Mouse (Mus musculus) heart, embryonic 16.5 days (tissue): ENCODE results near the gene Paip2b. TPM values are rescaled to one million over a fixed set of nuclear protein-coding genes. Genes with fewer than 3 reads are reported as not detected.

Experiments used
- ATAC-seq: fragments of 200-750 bp; cut with Nextera tagmentation; replicated peaks from 2 replicates; pipeline ENCODE4 v1.8.0; 2017; ENCODE audit warnings: moderate number of reproducible peaks; ENCODE audit not compliant: insufficient read depth, low FRiP score; ENCODE audit errors: extremely low read depth
- H3K27ac ChIP-seq: fragments of 300-500 bp; sonication (generic); 2 replicates; pipeline ENCODE4 v1.5.1; 2014; ENCODE audit warnings: mild to moderate bottlenecking, low read length, control low read depth, moderate library complexity
- H3K27me3 ChIP-seq: fragments of 300-500 bp; sonication (generic); 2 replicates; pipeline ENCODE4 v1.6.1; 2014; ENCODE audit warnings: low read length, mixed read lengths; ENCODE audit not compliant: control insufficient read depth, insufficient read depth
- H3K36me3 ChIP-seq: fragments of 300-500 bp; sonication (generic); 2 replicates; pipeline ENCODE4 v1.6.1; 2014; ENCODE audit not compliant: control insufficient read depth, insufficient read depth
- H3K4me1 ChIP-seq: fragments of 300-500 bp; sonication (generic); 2 replicates; pipeline ENCODE4 v1.6.1; 2014; ENCODE audit warnings: low read length, mixed read lengths; ENCODE audit not compliant: control insufficient read depth, insufficient read depth
- H3K4me2 ChIP-seq: fragments of 300-500 bp; sonication (generic); 2 replicates; pipeline ENCODE4 v1.6.1; 2014; ENCODE audit warnings: low read depth, mild to moderate bottlenecking, control low read depth, low read length
- H3K4me3 ChIP-seq: fragments of 300-500 bp; sonication (generic); 2 replicates; pipeline ENCODE4 v1.5.1; 2014; ENCODE audit warnings: mild to moderate bottlenecking, control low read depth, low read length
- H3K9ac ChIP-seq: fragments of 300-500 bp; sonication (generic); 2 replicates; pipeline ENCODE4 v1.6.1; 2014; ENCODE audit warnings: low read length, control low read depth
- H3K9me3 ChIP-seq: fragments of 300-500 bp; sonication (generic); replicated peaks from 2 replicates; pipeline ENCODE4 v1.6.1; 2016; ENCODE audit warnings: low read length; ENCODE audit not compliant: control insufficient read depth
- WGBS: fragments of 180-500 bp; shearing (Covaris S2); extraction: QIAGEN DNeasy Blood & Tissue Kit; methylation state at CpG from one replicate; pipeline ENCODE4 v1.1.7; 2014; 5-methylcytosine and 5-hydroxymethylcytosine counted together
- polyA plus RNA-seq: library from polyadenylated mRNA; unstranded; fragments of >200 nt; fragmentation: Nextera tagmentation; extraction: Ambion mirVana; gene quantifications from 2 replicates; pipeline ENCODE4 v1.2.1, GENCODE M21; 2015

The Paip2b gene
- polyA plus RNA-seq, 1 experiment from 2014 or later: 12.3 TPM

DNA sequence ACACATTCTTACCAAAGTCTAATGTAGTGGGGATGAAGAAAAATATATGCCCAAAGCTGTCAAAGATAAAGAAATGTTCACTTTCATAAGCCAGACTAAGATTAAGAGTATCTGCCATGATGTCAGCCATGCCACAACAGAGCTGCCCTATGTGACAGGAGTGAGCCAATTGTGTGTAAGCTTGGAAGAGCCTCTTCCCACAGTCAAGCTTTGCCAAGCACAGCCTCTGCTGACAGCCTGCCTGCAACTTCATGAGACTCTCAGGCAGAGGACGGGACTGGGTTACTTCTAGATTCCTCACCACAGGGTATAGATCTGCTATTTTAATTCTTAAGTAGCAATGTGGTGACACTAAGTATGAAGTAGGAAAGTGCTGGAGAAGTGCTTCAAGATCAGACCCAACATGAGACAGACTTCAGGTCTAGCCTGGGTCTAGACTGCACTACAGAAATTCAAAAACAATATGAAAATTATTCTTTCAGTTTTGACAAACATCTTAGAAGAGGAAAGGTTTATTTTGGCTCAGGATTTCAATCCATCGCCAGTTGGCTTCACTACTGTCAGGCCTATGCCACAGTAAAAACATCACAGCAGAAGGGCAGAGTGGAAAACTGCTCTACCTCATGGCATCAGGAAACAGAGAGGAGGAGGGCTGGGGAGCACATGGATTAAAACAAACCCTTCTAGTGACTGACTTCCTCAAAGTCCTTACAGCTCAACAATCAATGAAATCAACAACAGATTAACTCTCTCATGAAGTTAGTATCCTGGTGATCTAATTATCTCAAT, 10.6 kb downstream of the Paip2b start:
- H3K27ac ChIP-seq: no peak overlapping the region
- no peak overlapping the region for H3K4me2 ChIP-seq
- H3K4me1 ChIP-seq: 0 out of 2 replicates have a peak, but pooled peaks cover 3% of the 10 kb centered on the region
- ATAC-seq: no peak
- H3K27me3 ChIP-seq: no peaks in the 10 kb centered on the region
- H3K9ac ChIP-seq: no peak overlapping the region
- no peak overlapping the region for H3K4me3 ChIP-seq
- H3K9me3 ChIP-seq: peaks cover 2% of the 10 kb centered on the region
- WGBS: 64% methylated on average over 2 of the region's 2 CpGs
- peaks cover 3% of the 10 kb centered on the region; the same call in 1 of the 2 replicates for H3K36me3 ChIP-seq

DNA sequence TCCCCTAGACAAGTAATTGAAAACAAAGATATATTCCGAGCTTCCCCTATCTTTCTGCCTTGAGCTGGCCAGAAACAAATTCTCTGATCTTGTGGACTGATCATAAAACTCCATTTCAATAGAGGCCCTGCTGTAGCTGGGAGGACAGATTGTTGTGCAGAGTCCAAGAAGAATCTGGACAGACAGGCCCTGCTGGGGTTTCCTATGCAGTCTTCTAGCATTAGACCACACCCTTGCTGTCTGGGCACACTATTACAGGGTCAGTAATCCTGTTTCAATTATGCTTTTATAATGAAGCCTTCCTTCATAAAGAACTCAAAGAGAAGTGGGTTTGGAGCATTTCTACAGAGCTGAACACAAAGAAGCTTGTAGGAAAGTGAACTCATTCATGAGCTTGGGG, 12.5 kb downstream of the Paip2b start:
- WGBS: 73% methylated on average over 1 of the region's 1 CpGs
- peaks cover 2% of the 10 kb centered on the region for H3K9me3 ChIP-seq
- no peak for ATAC-seq
- H3K4me3 ChIP-seq: no peak overlapping the region
- H3K4me1 ChIP-seq: 0 out of 2 replicates have a peak, but pooled peaks cover 3% of the 10 kb centered on the region
- H3K27me3 ChIP-seq: no peaks in the 10 kb centered on the region
- H3K36me3 ChIP-seq: peaks cover 8% of the 10 kb centered on the region
- H3K4me2 ChIP-seq: no peak overlapping the region
- no peak overlapping the region for H3K9ac ChIP-seq
- H3K27ac ChIP-seq: no peak overlapping the region

DNA sequence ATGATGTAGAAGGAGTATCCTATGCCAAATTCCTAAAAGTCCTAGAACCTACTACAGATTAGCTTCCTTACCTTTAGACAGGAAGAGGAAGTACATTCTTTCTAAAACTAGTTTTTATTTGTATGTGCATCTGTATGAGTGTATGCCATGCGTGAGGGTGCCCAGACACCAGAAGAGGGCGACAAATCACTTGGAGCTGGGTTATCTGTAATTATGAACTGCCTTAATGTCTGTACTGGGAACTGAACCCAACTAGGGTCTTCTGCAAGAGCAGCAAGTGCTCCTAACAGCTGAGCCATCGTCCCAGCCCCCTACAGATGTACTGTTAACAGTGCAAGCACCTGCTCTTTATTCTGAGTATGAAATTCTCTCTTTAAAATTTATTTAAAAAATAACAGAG, 15.7 kb downstream of the Paip2b start:
- no peak overlapping the region for H3K27ac ChIP-seq
- 89% methylated on average over 3 of the region's 3 CpGs for WGBS
- no peaks in the 10 kb centered on the region for H3K4me1 ChIP-seq
- H3K36me3 ChIP-seq: peaks cover 22% of the 10 kb centered on the region
- H3K9ac ChIP-seq: no peak overlapping the region
- no peaks in the 10 kb centered on the region for H3K27me3 ChIP-seq
- ATAC-seq: no peak
- peaks cover 2% of the 10 kb centered on the region for H3K9me3 ChIP-seq
- H3K4me3 ChIP-seq: no peak overlapping the region
- no peak overlapping the region for H3K4me2 ChIP-seq

DNA sequence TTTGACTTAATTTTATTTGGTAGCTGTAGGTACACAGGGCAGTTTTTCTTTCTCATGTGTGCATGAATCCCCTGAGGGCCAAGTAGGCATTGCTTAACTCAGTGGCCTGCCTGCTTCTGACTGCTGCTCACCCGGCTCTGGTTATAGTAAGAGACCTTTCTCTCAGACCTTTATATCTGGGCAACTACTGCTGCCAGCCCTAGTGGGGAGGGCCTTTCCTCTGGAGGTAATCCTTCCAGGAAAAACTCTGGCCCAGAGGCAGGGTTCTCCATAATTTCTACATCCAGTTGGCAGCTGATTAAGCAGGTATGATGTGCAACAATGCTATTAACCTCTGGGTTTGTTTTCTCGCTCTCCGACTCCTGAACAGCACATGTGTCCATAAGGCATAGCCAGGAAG, 28.7 kb downstream of the Paip2b start:
- peaks cover 35% of the 10 kb centered on the region for H3K36me3 ChIP-seq
- WGBS: 86% methylated on average over 3 of the region's 3 CpGs
- H3K9me3 ChIP-seq: no peaks in the 10 kb centered on the region
- no peak overlapping the region for H3K4me3 ChIP-seq
- H3K4me2 ChIP-seq: no peak overlapping the region
- no peaks in the 10 kb centered on the region for H3K4me1 ChIP-seq
- H3K27me3 ChIP-seq: no peaks in the 10 kb centered on the region
- no peak overlapping the region for H3K27ac ChIP-seq
- no peak overlapping the region for H3K9ac ChIP-seq
- ATAC-seq: no peak

DNA sequence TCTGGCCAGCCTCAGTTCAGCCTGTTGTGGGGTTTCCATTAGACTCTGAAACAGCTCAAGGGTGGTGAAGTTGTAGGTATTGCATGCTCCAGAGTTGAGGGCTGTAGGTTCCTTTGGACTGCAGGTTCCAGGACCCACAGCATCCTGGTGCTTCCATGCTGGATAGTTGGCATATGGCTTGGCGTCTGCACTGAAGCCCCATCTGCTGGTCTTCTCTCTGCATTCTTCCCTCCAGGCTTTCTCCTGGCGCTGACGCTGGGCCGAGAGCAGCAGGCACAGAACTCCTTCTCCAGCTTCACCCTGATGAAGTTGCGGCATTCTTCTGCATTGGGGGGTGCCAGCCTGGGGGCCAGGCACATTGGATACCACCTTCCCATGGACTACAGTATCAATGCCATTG, 29.5 kb downstream of the Paip2b start:
- no peak overlapping the region for H3K4me2 ChIP-seq
- no peak overlapping the region for H3K4me3 ChIP-seq
- H3K4me1 ChIP-seq: no peaks in the 10 kb centered on the region
- H3K9me3 ChIP-seq: no peaks in the 10 kb centered on the region
- H3K27me3 ChIP-seq: no peaks in the 10 kb centered on the region
- H3K27ac ChIP-seq: no peak overlapping the region
- no peak for ATAC-seq
- H3K36me3 ChIP-seq: peaks cover 35% of the 10 kb centered on the region
- 88% methylated on average over 5 of the region's 5 CpGs for WGBS
- no peak overlapping the region for H3K9ac ChIP-seq

DNA sequence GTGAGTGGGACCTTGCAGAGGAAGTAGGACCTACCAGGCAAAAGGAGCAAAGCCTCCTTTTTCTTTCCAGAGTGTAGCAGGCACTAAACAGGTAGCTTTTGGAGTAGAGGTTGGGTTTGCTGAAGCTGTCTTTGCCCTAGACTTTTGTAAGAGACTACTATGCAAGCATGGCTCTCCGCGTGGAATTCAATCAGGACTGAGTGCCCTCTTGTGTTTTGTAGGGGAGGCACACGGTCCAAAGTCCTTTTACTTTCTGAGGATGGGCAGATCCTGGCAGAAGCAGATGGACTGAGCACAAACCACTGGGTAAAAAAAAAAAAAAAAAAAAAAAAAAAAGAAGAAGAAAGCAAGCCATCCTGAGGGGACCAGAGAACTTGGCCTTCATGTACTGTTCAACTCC, 34.9 kb downstream of the Paip2b start:
- H3K27me3 ChIP-seq: no peaks in the 10 kb centered on the region
- no peak overlapping the region for H3K27ac ChIP-seq
- H3K36me3 ChIP-seq: peaks cover 22% of the 10 kb centered on the region
- ATAC-seq: no peak
- no peak overlapping the region for H3K9ac ChIP-seq
- H3K4me2 ChIP-seq: no peak overlapping the region
- WGBS: 52% methylated on average over 3 of the region's 3 CpGs
- H3K4me3 ChIP-seq: no peak overlapping the region
- H3K4me1 ChIP-seq: peaks cover 7% of the 10 kb centered on the region
- no peaks in the 10 kb centered on the region for H3K9me3 ChIP-seq

DNA sequence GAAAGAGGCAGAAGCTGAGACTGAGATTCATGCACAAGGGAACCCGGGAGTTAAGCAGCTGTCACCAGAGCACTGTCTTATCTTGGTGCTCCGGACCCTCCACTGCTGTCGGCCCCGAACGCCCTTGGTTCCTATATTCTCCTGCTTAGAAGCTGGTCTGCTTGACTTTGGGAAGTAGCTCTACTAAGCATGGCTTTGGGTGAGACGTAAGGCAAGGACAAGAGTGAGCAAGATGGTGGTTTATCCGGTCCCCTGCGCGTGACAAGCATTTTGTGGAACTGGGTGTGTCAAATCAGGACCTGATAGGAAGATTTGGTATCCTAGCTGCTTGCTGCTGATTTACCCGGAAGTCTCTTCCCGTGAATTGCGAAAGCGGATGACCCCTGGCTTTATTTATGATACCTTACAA, 36.0 kb downstream of the Paip2b start:
- Histone ChIP-seq H3K4me3 (peak overlapping the region; percentile 87), H3K27me3 (no peaks in the 10 kb centered on the region), H3K4me1 (peaks cover 14% of the 10 kb centered on the region), H3K36me3 (peaks cover 10% of the 10 kb centered on the region), H3K9ac (peak overlapping the region; percentile 86), H3K9me3 (no peaks in the 10 kb centered on the region), H3K4me2 (peak overlapping the region; percentile 78), H3K27ac (peak overlapping the region; percentile 95)
- ATAC-seq: peak; percentile 7; the same call in 1 of the 2 replicates
- WGBS: 2% methylated on average over 13 of the region's 13 CpGs

DNA sequence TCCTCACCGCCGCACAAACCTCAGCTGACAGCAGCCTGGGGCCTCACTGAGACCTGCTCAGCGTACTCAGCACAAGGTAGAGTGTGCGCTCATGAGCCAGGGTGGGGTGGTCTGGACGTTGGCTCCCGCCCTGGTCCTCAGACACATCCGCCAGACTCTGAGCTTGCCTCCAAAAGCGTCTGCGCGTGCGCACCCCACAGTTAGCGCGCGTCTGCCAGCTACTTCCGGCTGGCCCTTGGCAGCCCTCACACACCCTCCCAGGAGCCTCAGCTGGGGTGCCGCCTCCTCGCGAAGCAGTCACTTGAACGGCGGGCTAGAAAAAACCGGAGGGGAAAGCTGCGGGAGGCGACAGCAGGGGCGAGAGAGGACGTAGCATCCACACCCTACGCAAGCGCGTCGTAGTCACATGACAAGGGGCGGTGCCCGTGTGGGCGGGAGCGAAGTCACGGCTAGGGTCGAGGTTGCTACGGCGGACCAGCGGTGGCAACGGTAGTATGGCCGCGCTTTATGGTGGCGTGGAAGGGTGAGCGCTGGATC, 36.7 kb downstream of the Paip2b start, which contains the start of gene Nagk:
Gene Nagk (plus strand): TSS at position 223 of the 537 bp plus-strand sequence.
- Histone ChIP-seq H3K36me3 (peaks cover 5% of the 10 kb centered on the region; the same call in 1 of the 2 replicates), H3K27ac (peak within 1 kb of the TSS; percentile 95), H3K9ac (peak within 1 kb of the TSS; percentile 86), H3K4me1 (peaks cover 14% of the 10 kb centered on the region), H3K4me2 (peak within 1 kb of the TSS; percentile 78), H3K4me3 (peak within 1 kb of the TSS; percentile 87), H3K27me3 (no peaks in the 10 kb centered on the region), H3K9me3 (no peaks in the 10 kb centered on the region)
- under 1% methylated on average over 43 of the region's 43 CpGs for WGBS
- ATAC-seq: peak; percentile 94

DNA sequence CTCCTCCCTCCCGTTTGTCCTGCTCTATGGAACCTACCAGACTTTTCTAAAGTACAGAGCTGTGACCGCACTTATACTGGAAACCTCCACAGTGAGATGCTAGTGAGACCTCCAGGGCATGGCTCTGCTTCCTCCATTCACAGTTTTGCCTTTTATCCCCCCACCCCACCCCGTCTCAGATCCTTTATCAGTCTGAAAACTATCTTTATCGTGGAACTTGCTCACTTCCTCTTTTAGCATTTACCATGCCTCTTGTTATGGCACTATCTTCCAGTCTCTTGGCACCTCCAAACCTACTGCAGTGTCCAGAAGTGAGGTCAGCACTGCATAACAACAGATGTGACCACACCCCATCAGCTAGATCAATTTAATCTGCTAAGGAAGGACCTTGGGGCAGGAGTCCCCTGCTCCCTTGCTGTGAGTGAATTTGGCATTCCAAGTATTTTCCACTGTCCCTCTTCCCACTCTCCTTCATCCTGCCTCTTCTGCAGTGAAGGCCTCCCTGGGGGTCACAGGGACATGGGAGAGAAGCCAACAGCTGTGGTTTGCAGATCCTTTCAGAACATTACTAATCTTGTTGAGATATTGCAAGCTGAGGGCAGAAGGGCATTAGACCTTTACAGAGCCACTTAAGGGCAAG, 40.2 kb downstream of the Paip2b start:
- 45% methylated on average over 4 of the region's 4 CpGs for WGBS
- Histone ChIP-seq H3K4me2 (no peak overlapping the region), H3K4me1 (peaks cover 14% of the 10 kb centered on the region), H3K4me3 (no peak overlapping the region), H3K27ac (no peak overlapping the region), H3K36me3 (no peaks in the 10 kb centered on the region), H3K27me3 (no peaks in the 10 kb centered on the region), H3K9ac (no peak overlapping the region), H3K9me3 (no peaks in the 10 kb centered on the region)
- no peak for ATAC-seq
